Mouse (Mus musculus) bone marrow, adult 2 months (tissue): ENCODE measurements around the gene Myo1b.

ENCODE experiments used
- CTCF ChIP-seq: fragments of 200-500 bp; IDR thresholded peaks from 2 replicates; pipeline ENCODE4 v1.5.1; 2011; ENCODE audit warnings: low read length, control low read depth; ENCODE audit not compliant: control insufficient read depth, insufficient read depth
- POLR2A ChIP-seq: fragments of 200-500 bp; IDR thresholded peaks from 2 replicates; pipeline ENCODE4 v1.6.1; 2011; ENCODE audit warnings: low read depth, mild to moderate bottlenecking, control low read depth, low read length, borderline replicate concordance; ENCODE audit not compliant: control insufficient read depth

DNA sequence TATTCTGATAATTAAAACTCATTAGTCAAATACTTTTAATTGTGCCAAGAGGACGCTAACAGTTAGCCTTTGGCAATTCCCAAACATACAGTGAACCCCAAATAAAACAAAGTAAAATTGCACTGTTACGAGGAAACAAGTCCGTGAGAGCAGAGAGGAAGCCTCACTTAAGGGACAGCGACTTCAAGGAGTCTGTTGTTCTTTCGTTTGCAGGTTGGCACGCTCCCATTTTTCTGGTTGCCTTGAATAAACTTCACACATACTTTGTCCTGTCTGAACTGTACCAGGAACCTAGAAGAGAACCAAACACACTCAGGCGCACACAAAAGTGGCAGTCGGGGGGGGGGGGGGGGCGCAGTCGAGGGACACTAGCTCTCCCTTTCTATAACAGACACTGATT is 164.9 kb downstream of the Myo1b start:
- TF ChIP-seq CTCF = no peak
- no peak for TF ChIP-seq POLR2A
